Mouse (Mus musculus): Measurements from ENCODE around the gene Sez6l.

DNA sequence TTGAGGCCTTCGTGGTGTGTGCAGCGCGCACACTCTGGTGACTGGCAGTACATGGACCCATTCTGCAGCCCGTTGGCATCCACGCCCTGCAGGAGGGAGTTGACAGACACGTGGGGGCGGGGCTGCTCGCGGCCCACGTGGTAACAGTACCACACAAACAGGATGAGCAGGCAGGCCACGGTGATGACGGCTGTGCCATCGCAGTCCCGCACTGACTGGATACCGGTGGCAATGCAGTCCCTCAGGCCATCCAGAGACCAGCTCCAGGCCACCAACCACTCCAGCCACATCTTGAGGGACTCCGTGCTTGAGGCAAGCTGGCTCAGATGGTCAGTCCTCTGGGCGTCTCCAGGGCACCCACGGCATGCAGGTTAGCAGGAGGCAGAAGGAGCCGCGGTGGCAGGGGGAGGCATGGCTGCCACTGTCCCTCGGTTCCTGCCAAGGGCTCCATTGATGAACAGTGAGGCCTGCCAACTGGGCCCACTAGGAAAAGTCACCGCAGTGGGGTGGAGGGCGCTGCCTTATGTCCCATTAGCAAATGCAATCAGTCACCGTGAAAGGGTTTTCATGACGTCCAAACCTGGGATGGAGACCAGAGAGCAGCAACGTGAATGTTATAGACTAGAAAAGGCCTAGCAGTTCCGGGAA is 185.2 kb downstream of the Sez6l start:
- TF ChIP-seq POLR2A (IDR thresholded peaks at IDR 0.05; ENCODE audit: low read depth, low read length) (no peak), CTCF (IDR thresholded peaks at IDR 0.05; ENCODE audit: extremely low read depth, insufficient read depth, insufficient read length, insufficient replicate concordance) (no peak)
